Mouse (Mus musculus) pancreas, adult 10 weeks (tissue): ENCODE data around the gene Btbd2. TPM values are rescaled to one million over a fixed set of nuclear protein-coding genes. Genes with fewer than 3 reads are reported as not detected.

Experiments
- polyA plus RNA-seq: library from polyadenylated mRNA; stranded (reverse); fragments of 350-450 nt; fragmentation: Illumina TruSeq; extraction: RNeasy Lipid Tissue Mini Kit (QIAGEN cat#74804); gene quantifications from one replicate; pipeline ENCODE4 v1.2.3, GENCODE M21; 2015; ENCODE audit warnings: low read depth, low replicate concordance; ENCODE audit not compliant: insufficient read depth

Btbd2 gene
- polyA plus RNA-seq, result 7.6 TPM

DNA sequence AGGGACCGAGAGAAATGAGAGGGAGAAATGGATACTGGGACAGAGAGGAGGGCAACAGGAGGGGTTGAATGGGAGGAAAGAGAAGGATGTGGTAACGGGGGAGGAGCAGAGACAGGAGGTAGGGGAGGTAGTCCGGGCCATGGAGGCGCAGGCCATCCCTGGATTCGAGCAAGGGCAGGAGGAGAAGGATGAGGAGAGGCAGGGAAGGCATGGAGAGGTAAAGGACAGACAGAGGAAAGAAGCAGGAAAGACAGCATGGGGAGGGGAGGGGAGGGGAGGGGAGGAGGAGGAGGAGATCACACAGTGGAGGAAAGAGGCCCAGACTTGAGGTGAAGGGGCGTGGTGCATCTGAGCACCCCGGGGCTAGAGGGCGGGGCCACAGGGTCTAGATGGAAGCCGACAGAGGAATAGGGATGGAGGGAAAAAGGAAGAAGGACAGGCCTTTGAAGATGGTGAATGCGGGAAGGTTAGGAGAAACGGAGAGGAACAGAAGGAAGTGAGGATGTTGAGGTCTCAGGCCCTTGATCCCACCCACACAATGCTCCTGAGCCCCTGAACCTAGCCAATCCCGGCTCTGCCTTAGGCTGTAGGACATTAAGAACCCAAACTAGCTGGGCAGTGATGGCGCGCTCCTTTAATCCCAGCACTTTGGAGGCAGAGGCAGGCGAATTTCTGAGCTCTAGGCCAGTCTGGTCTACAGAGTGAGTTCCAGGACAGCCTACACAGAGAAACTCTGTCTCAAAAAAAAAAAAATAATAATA is at the start of gene Btbd2:
Gene Btbd2 (minus strand): TSS at position 209 of the 761 bp plus-strand sequence.

GRCm38 (mm10) chr10:80701721-80702535 is 45.1 kb upstream of the Btbd2 start, which contains the start of the genes Mob3a and Izumo4:
Gene Mob3a (minus strand): TSS chr10:80701977.
Gene Izumo4 (plus strand): TSS chr10:80702184.

DNA sequence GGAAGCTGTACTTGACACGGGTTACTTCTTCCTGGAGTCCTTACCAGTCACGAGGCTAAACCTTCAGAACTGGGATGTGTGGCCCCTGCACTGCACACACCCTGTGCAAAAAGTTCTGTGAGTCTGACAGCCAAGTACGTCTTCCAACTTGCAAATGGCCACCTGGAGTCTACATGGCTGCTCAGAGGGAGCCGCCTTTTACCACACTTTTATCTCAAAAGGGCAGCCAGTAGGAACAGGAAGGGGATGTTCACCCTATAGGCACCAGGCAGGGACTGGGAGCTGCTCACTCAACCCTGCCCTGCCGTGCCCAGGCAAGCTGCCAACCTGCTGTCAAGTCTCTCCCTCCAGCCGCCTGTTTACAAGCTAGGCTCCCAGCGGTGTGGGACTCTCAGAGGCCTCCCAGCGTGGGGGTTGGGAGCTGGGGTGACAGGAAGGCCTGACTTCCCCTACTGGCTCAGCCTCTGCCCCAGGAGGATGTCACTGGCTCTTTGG is 21.1 kb upstream of the Btbd2 start, which contains the start of gene Mknk2:
Gene Mknk2 (minus strand): TSS at position 171 of the 495 bp plus-strand sequence.

GRCm38 (mm10) chr10:80622661-80623456 is 34.0 kb downstream of the Btbd2 start, which contains the start of gene Csnk1g2:
Gene Csnk1g2 (plus strand): TSS chr10:80622838.

GRCm38 (mm10) chr10:80605721-80606120 is 51.1 kb downstream of the Btbd2 start, which contains the start of gene Gm49322:
Gene Gm49322 (plus strand): TSS chr10:80606021.

DNA sequence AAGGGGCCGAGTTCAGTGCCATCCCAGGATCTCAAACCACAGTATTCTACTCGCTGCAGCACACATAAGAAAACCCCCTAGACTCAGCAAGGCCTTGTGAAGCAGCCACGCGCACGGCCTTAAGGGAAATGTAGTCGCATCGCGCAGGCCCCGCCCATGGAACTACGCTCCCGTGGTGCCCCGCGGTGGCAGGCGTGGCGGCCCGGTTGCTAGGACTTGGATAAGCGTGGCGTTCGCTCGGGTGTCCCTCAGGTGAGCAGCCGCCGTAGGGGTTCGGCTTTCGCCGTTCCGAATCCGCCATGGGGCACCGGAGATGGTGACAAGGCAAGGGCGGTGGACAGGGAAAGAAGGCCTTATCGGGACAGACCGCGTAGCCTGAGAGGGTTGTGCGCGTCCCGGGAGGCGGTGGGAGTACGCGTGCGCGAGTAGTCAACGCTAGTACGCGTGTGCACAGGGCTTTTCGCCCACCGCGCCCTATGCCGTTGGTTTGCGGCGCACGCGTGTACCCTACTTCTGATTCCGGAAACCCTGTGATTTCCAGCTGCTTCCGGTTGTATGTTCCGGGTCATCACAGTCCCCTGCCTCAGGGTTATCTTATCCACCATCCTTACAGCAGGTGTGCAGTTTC is 54.1 kb downstream of the Btbd2 start, which contains the start of the genes Scamp4 and Adat3:
Gene Scamp4 (plus strand): TSS at position 175 of the 628 bp plus-strand sequence.
Gene Adat3 (plus strand): TSS at position 183 of the 628 bp plus-strand sequence.

Other genes with a start within 250 kb of the Btbd2 start
- 9.6 TPM for gene Tcf3, start 223.4 kb downstream of the Btbd2 start, polyA plus RNA-seq
- gene Onecut3, start 162.2 kb downstream of the Btbd2 start, polyA plus RNA-seq, result not detected
- not detected for gene Atp8b3, start 117.9 kb downstream of the Btbd2 start, polyA plus RNA-seq
- 6.7 TPM for gene Rexo1, start 95.5 kb downstream of the Btbd2 start, polyA plus RNA-seq
- 3.2 TPM for gene Klf16, start 79.8 kb downstream of the Btbd2 start, polyA plus RNA-seq
- 20.8 TPM for gene Abhd17a, start 66.7 kb downstream of the Btbd2 start, polyA plus RNA-seq
- 17.1 TPM for gene Scamp4, start 54.2 kb downstream of the Btbd2 start, polyA plus RNA-seq
- gene Adat3, start 54.2 kb downstream of the Btbd2 start, polyA plus RNA-seq, result not detected
- gene Gm49322, start 51.0 kb downstream of the Btbd2 start, polyA plus RNA-seq, result 1.0 TPM
- 47.7 TPM for gene Csnk1g2, start 34.2 kb downstream of the Btbd2 start, polyA plus RNA-seq
- gene Mknk2, start 21.0 kb upstream of the Btbd2 start, polyA plus RNA-seq, result 15.8 TPM
- 3.8 TPM for gene Mob3a, start 44.9 kb upstream of the Btbd2 start, polyA plus RNA-seq
- 24.6 TPM for gene Izumo4, start 45.1 kb upstream of the Btbd2 start, polyA plus RNA-seq
- gene Ap3d1, start 85.2 kb upstream of the Btbd2 start, polyA plus RNA-seq, result 48.4 TPM
- gene Dot1l, start 98.1 kb upstream of the Btbd2 start, polyA plus RNA-seq, result 7.8 TPM
- 9.5 TPM for gene Sf3a2, start 141.1 kb upstream of the Btbd2 start, polyA plus RNA-seq
- gene Plekhj1, start 141.6 kb upstream of the Btbd2 start, polyA plus RNA-seq, result 17.7 TPM
- gene Amh, start 148.2 kb upstream of the Btbd2 start, polyA plus RNA-seq, result not detected
- gene Jsrp1, start 156.4 kb upstream of the Btbd2 start, polyA plus RNA-seq, result not detected
- 185 TPM for gene Oaz1, start 169.6 kb upstream of the Btbd2 start, polyA plus RNA-seq
- not detected for gene Lingo3, start 187.0 kb upstream of the Btbd2 start, polyA plus RNA-seq
- 38.7 TPM for gene Lsm7, start 198.1 kb upstream of the Btbd2 start, polyA plus RNA-seq
- gene Sppl2b, start 198.2 kb upstream of the Btbd2 start, polyA plus RNA-seq, result 7.9 TPM
- gene Tmprss9, start 214.8 kb upstream of the Btbd2 start, polyA plus RNA-seq, result not detected
- 31.2 TPM for gene Timm13, start 243.9 kb upstream of the Btbd2 start, polyA plus RNA-seq